Mouse (Mus musculus): ENCODE measurements around the gene Inha.

- TF ChIP-seq ZC3H11A (IDR thresholded peaks at IDR 0.05; ENCODE audit: borderline replicate concordance, low read depth, low read length) (no peak), ZNF384 (IDR thresholded peaks at IDR 0.05; ENCODE audit: low read depth, low read length) (no peak), MAFK (IDR thresholded peaks at IDR 0.05; ENCODE audit: insufficient read depth, low read depth, low read length) (no peak)
Observed at GRCm38 (mm10) chr1:75458025-75458788, 48.7 kb upstream of the Inha start.

All from ES-E14 (cell line).